Mouse (Mus musculus) liver, embryonic 16.5 days (tissue): ENCODE results near the gene Sepsecs. TPM values are rescaled to one million over a fixed set of nuclear protein-coding genes. Genes with fewer than 3 reads are reported as not detected.

Source experiments
- ATAC-seq: fragments of 200-750 bp; cut with Nextera tagmentation; 2 replicates; pipeline ENCODE4 v1.8.0; 2017; ENCODE audit warnings: low read depth, mild to moderate bottlenecking, moderate number of reproducible peaks, moderate library complexity
- H3K27ac ChIP-seq: fragments of 300-500 bp; sonication (generic); 2 replicates; pipeline ENCODE4 v1.5.1; 2014; ENCODE audit warnings: mild to moderate bottlenecking, low read length
- H3K27me3 ChIP-seq: fragments of 300-500 bp; sonication (generic); 2 replicates; pipeline ENCODE4 v1.6.1; 2014; ENCODE audit warnings: low read depth, low read length, mixed read lengths; ENCODE audit not compliant: control insufficient read depth, insufficient read depth
- H3K36me3 ChIP-seq: fragments of 300-500 bp; sonication (generic); 2 replicates; pipeline ENCODE4 v1.6.1; 2014; ENCODE audit warnings: mild to moderate bottlenecking; ENCODE audit not compliant: control insufficient read depth, insufficient read depth
- H3K4me1 ChIP-seq: fragments of 300-500 bp; sonication (generic); 2 replicates; pipeline ENCODE4 v1.6.1; 2014; ENCODE audit warnings: low read depth, low read length, mixed read lengths; ENCODE audit not compliant: control insufficient read depth
- H3K4me2 ChIP-seq: fragments of 300-500 bp; sonication (generic); 2 replicates; pipeline ENCODE4 v1.6.1; 2014; ENCODE audit warnings: low read depth, low read length, mixed read lengths
- H3K4me3 ChIP-seq: fragments of 300-500 bp; sonication (generic); 2 replicates; pipeline ENCODE4 v1.5.1; 2014; ENCODE audit warnings: low read depth, mild to moderate bottlenecking, low read length
- H3K9ac ChIP-seq: fragments of 300-500 bp; sonication (generic); 2 replicates; pipeline ENCODE4 v1.6.1; 2014; ENCODE audit warnings: low read depth, low read length
- H3K9me3 ChIP-seq: fragments of 300-500 bp; sonication (generic); replicated peaks from 2 replicates; pipeline ENCODE4 v1.6.1; 2016; ENCODE audit warnings: low read length; ENCODE audit not compliant: control insufficient read depth
- WGBS: fragments of 180-500 bp; shearing (Covaris S2); extraction: QIAGEN DNeasy Blood & Tissue Kit; methylation state at CpG from one replicate; pipeline ENCODE4 v1.1.7; 2014; ENCODE audit not compliant: insufficient replicate concordance; 5-methylcytosine and 5-hydroxymethylcytosine counted together
- polyA plus RNA-seq: library from polyadenylated mRNA; unstranded; fragments of >200 nt; fragmentation: Nextera tagmentation; extraction: Ambion mirVana; gene quantifications from 2 replicates; pipeline ENCODE4 v1.2.1, GENCODE M21; 2015

Gene Sepsecs
- polyA plus RNA-seq, 1 experiment from 2014 or later = 9.2 TPM

GRCm38 (mm10) chr5:52655992-52656391 lies 13.5 kb downstream of the Sepsecs start:
- Histone ChIP-seq H3K4me3 (no peak overlapping the region), H3K4me1 (no peaks in the 10 kb centered on the region), H3K27ac (no peak overlapping the region), H3K9me3 (no peaks in the 10 kb centered on the region), H3K36me3 (peaks cover 21% of the 10 kb centered on the region), H3K27me3 (no peaks in the 10 kb centered on the region), H3K4me2 (no peak overlapping the region), H3K9ac (no peak overlapping the region)
- WGBS = 80% methylated on average over 8 of the region's 8 CpGs
- no peak for ATAC-seq

- no peaks in the 10 kb centered on the region for H3K9me3 ChIP-seq
- no peaks in the 10 kb centered on the region for H3K4me1 ChIP-seq
- H3K9ac ChIP-seq = no peak overlapping the region
- H3K27ac ChIP-seq = no peak overlapping the region
- no peak overlapping the region for H3K4me3 ChIP-seq
- 90% methylated on average over 5 of the region's 5 CpGs for WGBS
- no peaks in the 10 kb centered on the region for H3K27me3 ChIP-seq
- ATAC-seq = no peak
- peaks cover 19% of the 10 kb centered on the region for H3K36me3 ChIP-seq
- no peak overlapping the region for H3K4me2 ChIP-seq
Observed at GRCm38 (mm10) chr5:52654961-52655360, 14.5 kb downstream of the Sepsecs start.

- Histone ChIP-seq H3K36me3 (peaks cover 15% of the 10 kb centered on the region), H3K4me3 (no peak overlapping the region), H3K4me2 (no peak overlapping the region), H3K9ac (no peak overlapping the region), H3K27ac (no peak overlapping the region), H3K4me1 (no peaks in the 10 kb centered on the region), H3K9me3 (no peaks in the 10 kb centered on the region), H3K27me3 (no peaks in the 10 kb centered on the region)
- 77% methylated on average over 7 of the region's 7 CpGs for WGBS
- ATAC-seq = no peak
Observed at GRCm38 (mm10) chr5:52652606-52653005, 16.9 kb downstream of the Sepsecs start.

GRCm38 (mm10) chr5:52652086-52652485 lies 17.4 kb downstream of the Sepsecs start:
- no peak overlapping the region for H3K4me3 ChIP-seq
- H3K4me1 ChIP-seq = no peaks in the 10 kb centered on the region
- H3K9me3 ChIP-seq = no peaks in the 10 kb centered on the region
- ATAC-seq = no peak
- peaks cover 15% of the 10 kb centered on the region for H3K36me3 ChIP-seq
- H3K4me2 ChIP-seq = no peak overlapping the region
- H3K27ac ChIP-seq = no peak overlapping the region
- no peak overlapping the region for H3K9ac ChIP-seq
- WGBS = 83% methylated on average over 1 of the region's 1 CpGs
- H3K27me3 ChIP-seq = no peaks in the 10 kb centered on the region

- H3K27ac ChIP-seq = no peak overlapping the region
- H3K4me3 ChIP-seq = no peak overlapping the region
- no peak overlapping the region for H3K9ac ChIP-seq
- H3K36me3 ChIP-seq = peaks cover 31% of the 10 kb centered on the region
- no peaks in the 10 kb centered on the region for H3K27me3 ChIP-seq
- H3K4me2 ChIP-seq = no peak overlapping the region
- no peaks in the 10 kb centered on the region for H3K4me1 ChIP-seq
- 69% methylated on average over 9 of the region's 9 CpGs for WGBS
- no peak for ATAC-seq
- H3K9me3 ChIP-seq = no peaks in the 10 kb centered on the region
Observed at GRCm38 (mm10) chr5:52643947-52644840, 25.3 kb downstream of the Sepsecs start.

GRCm38 (mm10) chr5:52641736-52642135 lies 27.8 kb downstream of the Sepsecs start:
- Histone ChIP-seq H3K9ac (no peak overlapping the region), H3K4me3 (no peak overlapping the region), H3K27ac (no peak overlapping the region), H3K27me3 (no peaks in the 10 kb centered on the region), H3K9me3 (no peaks in the 10 kb centered on the region), H3K4me2 (no peak overlapping the region), H3K4me1 (no peaks in the 10 kb centered on the region), H3K36me3 (peaks cover 27% of the 10 kb centered on the region)
- WGBS = 69% methylated on average over 6 of the region's 6 CpGs
- no peak for ATAC-seq

GRCm38 (mm10) chr5:52638916-52639315 lies 30.6 kb downstream of the Sepsecs start:
- Histone ChIP-seq H3K4me1 (no peaks in the 10 kb centered on the region), H3K9me3 (no peaks in the 10 kb centered on the region), H3K4me3 (no peak overlapping the region), H3K36me3 (peaks cover 8% of the 10 kb centered on the region), H3K27ac (no peak overlapping the region), H3K27me3 (no peaks in the 10 kb centered on the region), H3K9ac (no peak overlapping the region), H3K4me2 (no peak overlapping the region)
- 65% methylated on average over 8 of the region's 8 CpGs for WGBS
- ATAC-seq = no peak

GRCm38 (mm10) chr5:52638006-52638405 lies 31.5 kb downstream of the Sepsecs start:
- Histone ChIP-seq H3K36me3 (peaks cover 4% of the 10 kb centered on the region; the same call in 1 of the 2 replicates), H3K27me3 (no peaks in the 10 kb centered on the region), H3K4me1 (no peaks in the 10 kb centered on the region), H3K9ac (no peak overlapping the region), H3K27ac (no peak overlapping the region), H3K4me2 (no peak overlapping the region), H3K9me3 (no peaks in the 10 kb centered on the region), H3K4me3 (no peak overlapping the region)
- WGBS = 77% methylated on average over 7 of the region's 7 CpGs
- no peak for ATAC-seq

- Histone ChIP-seq H3K4me2 (no peak overlapping the region), H3K36me3 (no peaks in the 10 kb centered on the region; the same call in 1 of the 2 replicates), H3K27ac (no peak overlapping the region), H3K9ac (no peak overlapping the region), H3K4me1 (no peaks in the 10 kb centered on the region), H3K27me3 (no peaks in the 10 kb centered on the region), H3K9me3 (no peaks in the 10 kb centered on the region), H3K4me3 (no peak overlapping the region)
- 63% methylated on average over 6 of the region's 6 CpGs for WGBS
- no peak for ATAC-seq
Observed at GRCm38 (mm10) chr5:52636923-52637322, 32.6 kb downstream of the Sepsecs start.
